Mouse (Mus musculus) frontal cortex, adult (tissue): ENCODE results near the gene C2cd2.
"Not testable (repeated sequence)": the region's sequence is repeated elsewhere in the genome, so short reads cannot be mapped to it uniquely, and the experiment has no call there.

Source experiments
- ATAC-seq: cut with Nextera tagmentation; 2 replicates; pipeline ENCODE4 v1.9.2; 2017; ENCODE audit warnings: mild to moderate bottlenecking, moderate library complexity, mixed read lengths; ENCODE audit not compliant: low TSS enrichment

Gene C2cd2

GRCm38 (mm10) chr16:97962151-97962948 lies at the start of gene C2cd2, which contains the start of gene Zbtb21:
Gene C2cd2, minus strand, starts transcription at chr16:97962598.
Gene Zbtb21, minus strand, starts transcription at chr16:97962622.
- peak; percentile 96 for ATAC-seq

GRCm38 (mm10) chr16:97997383-97997731 lies 35.0 kb upstream of the C2cd2 start:
- ATAC-seq = peak; percentile 38; the same call in 1 of the 2 replicates

- ATAC-seq = peak; percentile 100
These were observed 34.4 kb upstream of the C2cd2 start, which contains the start of gene B230307C23Rik for GRCm38 (mm10) chr16:97996616-97997382. Gene B230307C23Rik, plus strand, starts transcription at chr16:97997315.

GRCm38 (mm10) chr16:97995849-97996615 lies 33.6 kb upstream of the C2cd2 start:
- ATAC-seq = no peak

GRCm38 (mm10) chr16:97992477-97992876 lies 30.1 kb upstream of the C2cd2 start:
- not testable (repeated sequence) for ATAC-seq

- ATAC-seq = no peak
These were observed 29.1 kb upstream of the C2cd2 start for GRCm38 (mm10) chr16:97991517-97991916.

GRCm38 (mm10) chr16:97984589-97984988 lies 22.2 kb upstream of the C2cd2 start:
- ATAC-seq = no peak

GRCm38 (mm10) chr16:97981362-97981761 lies 19.0 kb upstream of the C2cd2 start:
- ATAC-seq = no peak

GRCm38 (mm10) chr16:97977722-97978121 lies 15.3 kb upstream of the C2cd2 start:
- no peak for ATAC-seq

- no peak for ATAC-seq
These were observed 14.9 kb upstream of the C2cd2 start for GRCm38 (mm10) chr16:97977277-97977676.

GRCm38 (mm10) chr16:97963956-97964540 lies 1.6 kb upstream of the C2cd2 start:
- no peak for ATAC-seq

- ATAC-seq = peak; percentile 1; the same call in 1 of the 2 replicates
These were observed 832 bp downstream of the C2cd2 start for GRCm38 (mm10) chr16:97961381-97962150.

- ATAC-seq = no peak
These were observed 2.0 kb downstream of the C2cd2 start for GRCm38 (mm10) chr16:97960348-97960747.

GRCm38 (mm10) chr16:97958401-97958973 lies 3.9 kb downstream of the C2cd2 start:
- ATAC-seq = no peak

GRCm38 (mm10) chr16:97957626-97958025 lies 4.8 kb downstream of the C2cd2 start:
- no peak for ATAC-seq

GRCm38 (mm10) chr16:97956011-97956410 lies 6.4 kb downstream of the C2cd2 start:
- ATAC-seq = no peak

GRCm38 (mm10) chr16:97953300-97953699 lies 9.1 kb downstream of the C2cd2 start:
- no peak for ATAC-seq

- no peak for ATAC-seq
These were observed 9.6 kb downstream of the C2cd2 start for GRCm38 (mm10) chr16:97952801-97953200.

GRCm38 (mm10) chr16:97952371-97952770 lies 10.0 kb downstream of the C2cd2 start:
- no peak for ATAC-seq

GRCm38 (mm10) chr16:97950061-97950460 lies 12.3 kb downstream of the C2cd2 start:
- no peak for ATAC-seq
